Mouse (Mus musculus): ENCODE measurements around the gene Arhgap23.

DNA sequence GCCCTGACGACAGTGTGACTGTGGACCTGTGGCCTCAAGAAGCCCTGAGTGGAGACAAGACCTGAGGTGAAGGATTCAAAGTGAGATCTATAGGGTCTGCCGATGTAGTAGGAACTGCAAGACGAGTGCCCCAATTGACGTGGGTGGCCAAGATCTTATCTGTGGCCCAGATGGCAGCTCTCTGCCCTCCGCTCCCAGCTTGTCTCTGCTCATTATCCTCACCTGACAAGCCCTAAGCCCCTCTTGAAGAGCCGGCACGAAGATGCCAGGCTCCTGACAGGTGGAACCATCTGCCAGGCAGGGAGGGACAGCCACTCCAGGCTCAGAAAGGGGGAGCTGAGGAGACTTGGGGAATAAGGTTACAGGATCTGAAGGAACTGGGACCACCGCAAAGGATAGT, 117.0 kb downstream of the Arhgap23 start:
- TF ChIP-seq CTCF (IDR thresholded peaks at IDR 0.05; ENCODE audit: borderline replicate concordance, insufficient read depth, low read depth, low read length) (no peak), POLR2A (IDR thresholded peaks at IDR 0.05; ENCODE audit: borderline replicate concordance, insufficient read depth, low read length) (no peak)

Data from cerebellum, adult 2 months (tissue).